Mouse (Mus musculus): ENCODE data around the gene Lmf1. TPM values are rescaled to one million over a fixed set of nuclear protein-coding genes. Genes with fewer than 3 reads are reported as not detected.

Gene Lmf1
- 36.8 and 43.1 TPM in 2 replicates for polyA plus RNA-seq (2016; fragmentation: Nextera tagmentation; extraction: Ambion mirVana)

GRCm38 (mm10) chr17:25578920-25579319, at the start of gene Lmf1:
Gene Lmf1, plus strand, starts transcription at chr17:25579085.
- Histone ChIP-seq H3K9me3 (no peaks in the 10 kb centered on the region), H3K4me3 (peak within 1 kb of the TSS; percentile 78), H3K27me3 (ENCODE audit: insufficient read depth, poor library complexity, severe bottlenecking) (peaks cover 15% of the 10 kb centered on the region; the same call in 1 of the 2 replicates), H3K27ac (peak within 1 kb of the TSS; percentile 94), H3K4me1 (peaks cover 58% of the 10 kb centered on the region), H3K36me3 (peaks cover 4% of the 10 kb centered on the region; the same call in 1 of the 2 replicates)
- 0% methylated on average over 31 of the region's 31 CpGs for WGBS
- DNase-seq (ENCODE audit: low spot score) = peak; percentile 99

GRCm38 (mm10) chr17:25530357-25531022, 48.4 kb upstream of the Lmf1 start:
- Histone ChIP-seq H3K27ac (peak overlapping the region; percentile 13; the same call in 1 of the 2 replicates), H3K36me3 (no peaks in the 10 kb centered on the region), H3K4me1 (peaks cover 8% of the 10 kb centered on the region; the same call in 1 of the 2 replicates), H3K9me3 (no peaks in the 10 kb centered on the region), H3K27me3 (ENCODE audit: insufficient read depth, poor library complexity, severe bottlenecking) (peaks cover 23% of the 10 kb centered on the region; the same call in 1 of the 2 replicates), H3K4me3 (no peak overlapping the region)
- DNase-seq (ENCODE audit: low spot score) = no peak
- WGBS = 61% methylated on average over 8 of the region's 8 CpGs

- Histone ChIP-seq H3K4me1 (peaks cover 18% of the 10 kb centered on the region), H3K27ac (peak overlapping the region; percentile 82), H3K4me3 (peak overlapping the region; percentile 35), H3K36me3 (no peaks in the 10 kb centered on the region), H3K27me3 (ENCODE audit: insufficient read depth, poor library complexity, severe bottlenecking) (peaks cover 25% of the 10 kb centered on the region; the same call in 1 of the 2 replicates), H3K9me3 (no peaks in the 10 kb centered on the region)
- WGBS = 40% methylated on average over 27 of the region's 27 CpGs
- peak; percentile 83 for DNase-seq (ENCODE audit: low spot score)
These were observed 39.7 kb upstream of the Lmf1 start for GRCm38 (mm10) chr17:25538945-25539875.

GRCm38 (mm10) chr17:25540731-25541130, 38.2 kb upstream of the Lmf1 start:
- 74% methylated on average over 5 of the region's 5 CpGs for WGBS
- Histone ChIP-seq H3K36me3 (no peaks in the 10 kb centered on the region), H3K9me3 (no peaks in the 10 kb centered on the region), H3K27me3 (ENCODE audit: insufficient read depth, poor library complexity, severe bottlenecking) (peaks cover 15% of the 10 kb centered on the region; the same call in 1 of the 2 replicates), H3K27ac (0 out of 2 replicates have a peak overlapping the region, but pooled peaks have one; percentile 82), H3K4me3 (no peak overlapping the region), H3K4me1 (peaks cover 18% of the 10 kb centered on the region)
- DNase-seq (ENCODE audit: low spot score) = no peak

- DNase-seq (ENCODE audit: low spot score) = no peak
- Histone ChIP-seq H3K9me3 (no peaks in the 10 kb centered on the region), H3K4me1 (peaks cover 19% of the 10 kb centered on the region), H3K27me3 (ENCODE audit: insufficient read depth, poor library complexity, severe bottlenecking) (peaks cover 13% of the 10 kb centered on the region; the same call in 1 of the 2 replicates), H3K4me3 (no peak overlapping the region), H3K36me3 (no peaks in the 10 kb centered on the region), H3K27ac (no peak overlapping the region)
- WGBS = 84% methylated on average over 4 of the region's 4 CpGs
These were observed 37.1 kb upstream of the Lmf1 start for GRCm38 (mm10) chr17:25541768-25542167.

GRCm38 (mm10) chr17:25547026-25547425, 31.9 kb upstream of the Lmf1 start:
- no peaks in the 10 kb centered on the region for H3K9me3 ChIP-seq
- no peak for DNase-seq (ENCODE audit: low spot score)
- H3K36me3 ChIP-seq = no peaks in the 10 kb centered on the region
- 0 out of 2 replicates have a peak overlapping the region, but pooled peaks have one; percentile 17 for H3K27ac ChIP-seq
- 36% methylated on average over 3 of the region's 3 CpGs for WGBS
- no peak overlapping the region for H3K4me3 ChIP-seq
- peaks cover 23% of the 10 kb centered on the region for H3K27me3 ChIP-seq (ENCODE audit: insufficient read depth, poor library complexity, severe bottlenecking)
- 0 out of 2 replicates have a peak, but pooled peaks cover 3% of the 10 kb centered on the region for H3K4me1 ChIP-seq

GRCm38 (mm10) chr17:25550020-25550419, 28.9 kb upstream of the Lmf1 start:
- Histone ChIP-seq H3K9me3 (no peaks in the 10 kb centered on the region), H3K27me3 (ENCODE audit: insufficient read depth, poor library complexity, severe bottlenecking) (peaks cover 24% of the 10 kb centered on the region), H3K4me1 (peaks cover 7% of the 10 kb centered on the region), H3K36me3 (no peaks in the 10 kb centered on the region), H3K4me3 (no peak overlapping the region), H3K27ac (no peak overlapping the region)
- no peak for DNase-seq (ENCODE audit: low spot score)
- WGBS = 88% methylated on average over 5 of the region's 5 CpGs

GRCm38 (mm10) chr17:25551313-25551712, 27.6 kb upstream of the Lmf1 start:
- 86% methylated on average over 11 of the region's 11 CpGs for WGBS
- H3K4me3 ChIP-seq = no peak overlapping the region
- DNase-seq (ENCODE audit: low spot score) = no peak
- no peaks in the 10 kb centered on the region for H3K36me3 ChIP-seq
- no peak overlapping the region for H3K27ac ChIP-seq
- H3K4me1 ChIP-seq = peaks cover 20% of the 10 kb centered on the region
- H3K27me3 ChIP-seq (ENCODE audit: insufficient read depth, poor library complexity, severe bottlenecking) = peaks cover 31% of the 10 kb centered on the region
- H3K9me3 ChIP-seq = no peaks in the 10 kb centered on the region

- WGBS = 40% methylated on average over 3 of the region's 3 CpGs
These were observed 23.7 kb upstream of the Lmf1 start for GRCm38 (mm10) chr17:25555159-25555558.

GRCm38 (mm10) chr17:25555666-25556629, 22.9 kb upstream of the Lmf1 start:
- WGBS = 6% methylated on average over 29 of the region's 29 CpGs

More at GRCm38 (mm10) chr17:25555159-25555558, 23.7 kb upstream of the Lmf1 start:
- peaks cover 24% of the 10 kb centered on the region for H3K27me3 ChIP-seq (ENCODE audit: insufficient read depth, poor library complexity, severe bottlenecking)
- DNase-seq (ENCODE audit: low spot score) = no peak
- H3K9me3 ChIP-seq = no peaks in the 10 kb centered on the region
- H3K4me1 ChIP-seq = peaks cover 27% of the 10 kb centered on the region
- H3K36me3 ChIP-seq = no peaks in the 10 kb centered on the region
- H3K27ac ChIP-seq = peak overlapping the region; percentile 78; the same call in 1 of the 2 replicates
- no peak overlapping the region for H3K4me3 ChIP-seq

GRCm38 (mm10) chr17:25556630-25557354, 22.1 kb upstream of the Lmf1 start:
- DNase-seq (ENCODE audit: low spot score) = no peak
- peaks cover 43% of the 10 kb centered on the region for H3K4me1 ChIP-seq
- no peaks in the 10 kb centered on the region for H3K9me3 ChIP-seq
- peak overlapping the region; percentile 78 for H3K27ac ChIP-seq
- H3K36me3 ChIP-seq = no peaks in the 10 kb centered on the region
- H3K27me3 ChIP-seq (ENCODE audit: insufficient read depth, poor library complexity, severe bottlenecking) = peaks cover 25% of the 10 kb centered on the region
- peak overlapping the region; percentile 59 for H3K4me3 ChIP-seq
- WGBS = 11% methylated on average over 21 of the region's 21 CpGs

More at GRCm38 (mm10) chr17:25555666-25556629, 22.9 kb upstream of the Lmf1 start:
- Histone ChIP-seq H3K4me1 (peaks cover 35% of the 10 kb centered on the region), H3K4me3 (peak overlapping the region; percentile 59), H3K36me3 (no peaks in the 10 kb centered on the region), H3K27ac (peak overlapping the region; percentile 78), H3K27me3 (ENCODE audit: insufficient read depth, poor library complexity, severe bottlenecking) (peaks cover 25% of the 10 kb centered on the region), H3K9me3 (no peaks in the 10 kb centered on the region)
- no peak for DNase-seq (ENCODE audit: low spot score)

Data from heart, embryonic 10.5 days (tissue).